Mouse (Mus musculus): ENCODE results near the gene Ptprt.

Gene Ptprt

DNA sequence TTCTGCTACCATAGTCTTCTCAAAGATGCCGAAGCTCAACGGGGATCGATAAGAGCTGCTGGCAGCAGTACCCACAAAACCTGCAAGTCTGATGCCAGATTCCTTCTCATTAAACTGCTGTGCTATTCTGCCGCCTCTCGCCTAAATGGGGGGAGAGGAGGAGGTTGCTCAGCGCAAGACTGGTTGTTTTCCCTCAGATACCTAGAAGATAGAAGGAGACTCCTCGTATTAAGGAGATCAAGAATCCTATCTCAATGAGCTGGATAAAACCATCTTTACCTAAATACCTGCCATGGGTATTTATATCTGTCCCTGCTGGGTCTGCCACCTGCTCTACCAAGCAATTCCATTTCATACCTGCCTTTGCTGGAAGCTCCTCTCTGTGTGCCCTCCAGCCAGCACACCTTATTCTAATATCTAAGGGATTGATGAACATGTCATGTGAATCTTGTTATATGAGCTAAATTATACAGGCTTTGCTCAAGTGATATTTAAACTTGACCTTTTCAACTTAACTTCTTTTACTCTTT is 954.5 kb downstream of the Ptprt start:
- intact Hi-C loops (cut with DNase I) = no loop called here

- intact Hi-C loops (cut with DNase I) = no loop called here
These were observed 956.1 kb downstream of the Ptprt start for GRCm38 (mm10) chr2:161704811-161705210.

GRCm38 (mm10) chr2:161704410-161704809 is 956.5 kb downstream of the Ptprt start:
- intact Hi-C loops (cut with DNase I) = no loop called here

DNA sequence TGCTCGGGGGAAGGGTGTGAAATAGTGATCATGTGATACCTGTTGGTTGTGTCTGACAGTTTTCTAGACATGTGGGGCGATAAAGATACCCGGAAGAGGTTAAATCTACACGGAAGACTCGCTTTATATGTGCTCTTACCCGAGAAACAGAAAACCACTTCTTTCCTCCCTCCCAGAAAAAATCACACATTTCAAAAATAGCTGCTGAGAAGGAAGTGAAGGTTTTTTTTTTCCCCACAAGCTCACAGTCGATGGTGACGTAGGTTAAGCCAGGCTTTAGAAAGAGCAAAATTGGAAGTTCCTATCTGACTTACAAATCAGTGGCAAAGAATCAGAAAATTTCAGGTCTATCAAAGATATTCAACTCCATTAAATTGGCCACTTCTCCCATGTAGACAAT is 965.1 kb downstream of the Ptprt start:
- intact Hi-C loops (cut with DNase I) = no loop called here

GRCm38 (mm10) chr2:161668302-161668986 is 992.5 kb downstream of the Ptprt start:
- intact Hi-C loops (cut with DNase I) = loop anchor here (10.0 kb wide), 1 partner anchor 194 kb away; no protein-coding TSS in a partner anchor

GRCm38 (mm10) chr2:161661912-161662311 is 999.0 kb downstream of the Ptprt start:
- intact Hi-C loops (cut with DNase I) = loop anchor here (10.0 kb wide), 1 partner anchor 187 kb away; no protein-coding TSS in a partner anchor

- intact Hi-C loops (cut with DNase I) = loop anchor here (10.0 kb wide), 1 partner anchor 186 kb away; no protein-coding TSS in a partner anchor
These were observed 1000.1 kb downstream of the Ptprt start for GRCm38 (mm10) chr2:161660827-161661226.

GRCm38 (mm10) chr2:161657046-161657445 is 1003.9 kb downstream of the Ptprt start:
- intact Hi-C loops (cut with DNase I) = no loop called here

DNA sequence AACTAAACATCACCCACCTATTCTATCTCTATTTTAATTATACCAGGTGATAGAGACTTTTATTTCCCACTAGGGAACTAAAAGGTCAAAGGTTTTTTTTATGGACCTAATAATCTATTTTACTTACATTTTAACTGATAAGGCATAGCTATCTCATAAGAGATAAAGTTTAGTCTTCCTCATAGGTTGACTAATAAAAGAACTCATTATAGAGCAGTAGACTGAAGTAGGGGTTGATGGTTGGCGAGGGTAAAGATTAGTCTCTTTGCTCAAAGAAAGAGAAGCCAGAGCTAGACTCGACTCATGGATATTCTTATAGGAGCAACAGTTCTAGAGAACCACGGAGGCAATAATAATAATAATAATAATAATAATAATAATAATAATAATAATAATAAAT is 1004.3 kb downstream of the Ptprt start:
- intact Hi-C loops (cut with DNase I) = no loop called here

- intact Hi-C loops (cut with DNase I) = no loop called here
These were observed 1020.1 kb downstream of the Ptprt start for GRCm38 (mm10) chr2:161640805-161641204.

DNA sequence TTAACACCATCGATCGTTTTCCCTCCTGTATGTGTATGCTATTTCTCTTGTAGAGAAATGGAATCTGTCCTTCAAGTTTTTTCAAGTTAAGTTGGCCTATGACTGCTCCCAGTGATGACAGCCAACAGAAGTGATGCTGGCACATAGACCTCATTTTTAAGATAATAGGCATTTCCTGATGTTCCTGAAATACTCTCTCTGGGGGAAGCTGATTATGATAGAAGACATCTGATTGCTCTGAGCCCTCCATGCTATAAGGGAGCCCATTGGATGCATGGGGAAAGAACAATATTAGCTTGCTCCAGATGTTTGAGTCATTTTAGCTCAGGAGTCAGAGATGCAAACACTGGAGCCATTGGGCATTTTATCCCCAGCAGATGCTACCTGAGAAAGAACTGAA is 1026.9 kb downstream of the Ptprt start:
- intact Hi-C loops (cut with DNase I) = no loop called here

DNA sequence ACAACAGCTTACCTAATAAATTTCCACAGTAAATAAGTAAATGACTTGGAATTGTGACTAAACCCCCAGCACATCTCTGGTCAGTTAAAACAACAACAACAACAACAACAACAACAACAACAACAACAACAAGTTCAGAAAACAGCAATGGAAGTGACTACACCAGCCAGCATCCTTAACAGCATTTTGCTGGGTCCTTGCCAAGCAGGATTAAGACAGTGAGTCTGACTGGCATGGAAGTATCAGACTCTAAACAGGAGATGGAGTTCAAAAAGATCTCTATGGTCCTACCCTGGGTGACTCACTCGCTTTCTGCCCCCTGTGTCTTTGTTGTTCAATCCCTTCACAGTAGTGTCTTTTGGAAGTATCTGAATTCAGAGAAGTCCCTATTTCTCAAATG is 1035.1 kb downstream of the Ptprt start:
- intact Hi-C loops (cut with DNase I) = no loop called here

- intact Hi-C loops (cut with DNase I) = no loop called here
These were observed 1052.5 kb downstream of the Ptprt start for GRCm38 (mm10) chr2:161608401-161608800.

- intact Hi-C loops (cut with DNase I) = no loop called here
These were observed 1053.6 kb downstream of the Ptprt start for GRCm38 (mm10) chr2:161607372-161607771.

- intact Hi-C loops (cut with DNase I) = no loop called here
These were observed 1060.6 kb downstream of the Ptprt start for GRCm38 (mm10) chr2:161600206-161600808.

- intact Hi-C loops (cut with DNase I) = no loop called here
These were observed 1067.4 kb downstream of the Ptprt start for GRCm38 (mm10) chr2:161593391-161594152.

- intact Hi-C loops (cut with DNase I) = no loop called here
These were observed 1086.5 kb downstream of the Ptprt start for GRCm38 (mm10) chr2:161574401-161574800.

- intact Hi-C loops (cut with DNase I) = no loop called here
These were observed 1088.7 kb downstream of the Ptprt start for GRCm38 (mm10) chr2:161572201-161572600.

- intact Hi-C loops (cut with DNase I) = no loop called here
These were observed 1090.5 kb downstream of the Ptprt start for GRCm38 (mm10) chr2:161570236-161570995.

DNA sequence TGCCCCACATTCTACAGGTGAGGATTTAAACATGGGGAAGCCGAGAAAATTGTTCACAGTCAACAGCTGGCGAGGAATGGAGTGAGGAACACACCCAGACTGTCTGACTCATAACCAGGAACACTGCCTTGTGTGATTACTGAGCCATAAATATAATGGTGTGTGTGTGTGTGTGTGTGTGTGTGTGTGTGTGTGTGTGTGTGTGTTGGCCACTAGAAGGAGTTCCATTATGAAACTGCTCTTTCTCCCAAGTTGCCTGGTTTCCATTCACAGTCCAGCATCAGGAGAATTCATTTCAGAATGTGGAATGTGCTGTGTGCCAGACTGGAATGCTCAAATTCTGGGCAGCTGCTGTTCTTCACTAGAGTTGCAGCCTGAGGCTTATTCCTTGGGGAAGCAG is 1099.4 kb downstream of the Ptprt start:
- intact Hi-C loops (cut with DNase I) = no loop called here

- intact Hi-C loops (cut with DNase I) = no loop called here
These were observed 1103.1 kb downstream of the Ptprt start for GRCm38 (mm10) chr2:161557874-161558273.

Measured in adrenal gland (tissue).